ENCODE assay signal across 27 mouse cellular contexts in genomic region chr11:64805567-64805966, GRCm38 (mm10).
"Had no signal": no experiment of that assay in that cellular context is flagged by ENCODE, and none has a peak within 500 bp of the region (broad histone marks: within the 10 kb centered on the region; RNA-seq: fewer than 3 reads in every experiment).

No protein-coding gene starts in this region.

- H3K36me3 ChIP-seq: embryonic facial prominence, embryonic 10.5 days; embryonic facial prominence, embryonic 12.5 days; embryonic facial prominence, embryonic 13.5 days; embryonic facial prominence, embryonic 15.5 days; forebrain, embryonic 10.5 days; forebrain, embryonic 12.5 days; forebrain, embryonic 15.5 days; heart, embryonic 10.5 days had no signal

- H3K9me3 ChIP-seq: embryonic facial prominence, embryonic 10.5 days; embryonic facial prominence, embryonic 12.5 days; embryonic facial prominence, embryonic 13.5 days; embryonic facial prominence, embryonic 15.5 days; forebrain, embryonic 10.5 days; forebrain, embryonic 12.5 days; forebrain, embryonic 13.5 days; forebrain, embryonic 15.5 days; heart, embryonic 10.5 days had no signal

- H3K27me3 ChIP-seq: embryonic facial prominence, embryonic 12.5 days; embryonic facial prominence, embryonic 13.5 days; embryonic facial prominence, embryonic 15.5 days; forebrain, embryonic 12.5 days; forebrain, embryonic 13.5 days; forebrain, embryonic 15.5 days had no signal

- H3K27ac ChIP-seq: embryonic facial prominence, embryonic 10.5 days; embryonic facial prominence, embryonic 12.5 days; embryonic facial prominence, embryonic 13.5 days; embryonic facial prominence, embryonic 15.5 days; forebrain, embryonic 10.5 days; forebrain, embryonic 12.5 days; forebrain, embryonic 13.5 days; forebrain, embryonic 15.5 days; gastrocnemius, adult 2 months; heart, adult 2 months; heart, embryonic 10.5 days had no signal

- H3K4me2 ChIP-seq: embryonic facial prominence, embryonic 12.5 days; embryonic facial prominence, embryonic 13.5 days; embryonic facial prominence, embryonic 15.5 days; forebrain, embryonic 12.5 days; forebrain, embryonic 13.5 days; forebrain, embryonic 15.5 days had no signal

- H3K4me3 ChIP-seq: embryonic facial prominence, embryonic 10.5 days; embryonic facial prominence, embryonic 12.5 days; embryonic facial prominence, embryonic 13.5 days; embryonic facial prominence, embryonic 15.5 days; erythroblast, embryonic 14.5 days; forebrain, embryonic 10.5 days; forebrain, embryonic 12.5 days; forebrain, embryonic 13.5 days; forebrain, embryonic 15.5 days; gastrocnemius, adult 2 months; heart, adult 2 months; heart, embryonic 10.5 days had no signal

- H3K9ac ChIP-seq: embryonic facial prominence, embryonic 12.5 days; embryonic facial prominence, embryonic 13.5 days; embryonic facial prominence, embryonic 15.5 days; forebrain, embryonic 12.5 days; forebrain, embryonic 13.5 days; forebrain, embryonic 15.5 days; forebrain, postnatal 0 days had no signal

- ATAC-seq: forebrain, embryonic 13.5 days; forebrain, embryonic 14.5 days; forebrain, embryonic 15.5 days; forebrain, embryonic 16.5 days; forebrain, postnatal 0 days had no signal

- DNase-seq: cerebellum, adult 9-11 months; cerebellum, postnatal 10 days; cerebellum, postnatal 14 days; cerebellum, postnatal 25 days; cerebellum, postnatal 36 days; embryo, embryonic 11 days; forebrain, postnatal 0 days; gastrocnemius, adult 2 months; gastrocnemius, postnatal 10 days; gastrocnemius, postnatal 14 days; gastrocnemius, postnatal 25 days; gastrocnemius, postnatal 36 days; heart, adult 11 months; heart, adult 18-20 months; heart, adult 2 months had no signal
